Mouse (Mus musculus) right cerebral cortex, postnatal 4 days (tissue): ENCODE data around the gene Lrrc72.
"Not testable (repeated sequence)": the region's sequence is repeated elsewhere in the genome, so short reads cannot be mapped to it uniquely, and the experiment has no call there.

Experiments used
- DNase-seq: peaks from one replicate; pipeline ENCODE4 v3.0.0-alpha.2; 2022

The Lrrc72 gene

GRCm38 (mm10) chr12:36253298-36253697 lies at the start of gene Lrrc72:
TSS of gene Lrrc72 (minus strand) at chr12:36253398.
- no peak for DNase-seq

- DNase-seq = peak; percentile 25
Observed at GRCm38 (mm10) chr12:36302326-36302725, 49.1 kb upstream of the Lrrc72 start.

DNA sequence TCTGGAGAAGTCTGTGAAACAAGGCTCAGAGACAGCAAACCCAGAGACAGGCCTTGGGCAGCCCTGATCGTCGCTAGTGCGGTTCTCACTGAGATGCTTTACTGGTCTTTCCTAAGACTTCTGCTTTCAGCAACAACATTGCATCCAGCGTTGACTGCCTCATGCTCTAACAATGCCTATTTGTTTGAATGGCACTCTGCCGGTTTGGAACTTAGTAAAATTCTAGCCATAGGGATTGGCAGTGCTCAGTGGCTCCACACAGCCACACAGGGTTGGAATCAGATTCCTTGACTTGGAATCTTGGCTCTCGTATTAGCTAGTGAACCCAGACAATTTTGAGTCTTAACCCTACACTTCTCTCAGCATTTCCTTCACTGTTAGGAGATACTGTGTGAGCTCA lies 38.1 kb upstream of the Lrrc72 start:
- no peak for DNase-seq

- no peak for DNase-seq
Observed at GRCm38 (mm10) chr12:36290465-36290864, 37.3 kb upstream of the Lrrc72 start.

- no peak for DNase-seq
Observed at GRCm38 (mm10) chr12:36289634-36290033, 36.4 kb upstream of the Lrrc72 start.

DNA sequence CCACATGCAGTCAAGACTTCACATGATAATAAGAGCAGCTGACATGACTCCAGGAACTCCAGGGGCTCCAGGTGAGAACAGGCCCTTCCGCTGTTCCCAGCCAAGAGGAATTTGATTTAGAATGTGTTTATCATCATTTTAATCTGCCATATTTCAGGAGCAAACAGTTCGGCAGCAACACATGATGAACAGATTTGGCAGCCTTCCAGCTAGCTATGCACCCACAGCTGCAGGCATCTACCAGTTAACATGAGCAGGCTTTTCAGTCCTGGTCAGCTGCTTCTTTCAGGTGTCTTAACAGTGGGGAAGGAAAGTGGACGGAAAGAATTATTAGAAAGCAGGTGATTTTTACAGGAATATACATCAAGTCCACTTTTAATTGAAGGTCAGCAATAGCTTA lies 21.6 kb upstream of the Lrrc72 start:
- peak; percentile 8 for DNase-seq

GRCm38 (mm10) chr12:36267670-36268246 lies 14.6 kb upstream of the Lrrc72 start:
- no peak for DNase-seq

DNA sequence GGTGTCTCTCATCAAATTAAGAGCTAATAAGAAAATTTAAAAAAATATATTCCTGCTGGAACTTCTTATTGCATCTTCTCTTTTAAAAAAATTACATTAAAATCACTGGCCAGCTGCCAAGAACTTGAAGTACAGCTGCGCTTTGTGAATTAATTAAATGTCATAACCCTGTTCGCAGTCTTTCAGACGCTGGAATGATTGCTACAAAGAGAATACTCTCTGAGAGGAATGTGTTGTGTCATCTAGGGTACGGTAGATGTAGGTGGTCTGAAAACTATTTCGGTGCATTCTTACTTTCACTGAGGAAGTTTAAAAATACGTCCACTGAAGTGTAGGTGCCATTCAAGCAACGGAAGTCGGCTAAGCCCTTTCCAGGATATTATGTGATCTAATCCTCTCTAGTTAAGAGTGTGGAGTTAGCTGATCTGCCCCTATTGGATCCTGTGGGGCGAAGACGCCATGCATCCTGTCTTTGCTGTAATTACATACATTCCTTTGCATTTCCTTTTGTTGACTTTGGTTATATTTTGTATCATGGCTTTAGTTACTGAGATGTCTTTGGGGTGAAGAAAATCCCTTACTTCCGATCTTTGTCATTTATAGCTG lies 9.0 kb upstream of the Lrrc72 start:
- no peak for DNase-seq

DNA sequence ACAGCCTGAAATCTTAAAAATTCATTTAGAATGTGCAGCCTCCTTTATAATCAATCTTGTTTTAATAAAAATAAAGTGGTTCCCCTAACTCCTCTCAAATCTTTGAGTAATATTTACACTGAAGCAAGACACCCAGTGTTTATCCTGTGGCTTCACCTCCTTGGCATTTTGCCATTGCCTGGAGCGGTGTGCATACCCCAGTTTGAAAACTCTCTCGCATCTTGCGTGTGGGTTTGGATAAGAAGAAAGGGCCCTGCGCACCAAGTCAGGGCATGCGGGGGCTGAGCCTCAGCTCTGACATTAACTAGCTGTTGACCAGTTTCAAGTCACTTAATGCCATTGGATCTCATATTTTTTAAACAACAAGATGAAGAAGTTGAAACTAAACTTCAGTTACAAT lies 2.2 kb upstream of the Lrrc72 start:
- no peak for DNase-seq

DNA sequence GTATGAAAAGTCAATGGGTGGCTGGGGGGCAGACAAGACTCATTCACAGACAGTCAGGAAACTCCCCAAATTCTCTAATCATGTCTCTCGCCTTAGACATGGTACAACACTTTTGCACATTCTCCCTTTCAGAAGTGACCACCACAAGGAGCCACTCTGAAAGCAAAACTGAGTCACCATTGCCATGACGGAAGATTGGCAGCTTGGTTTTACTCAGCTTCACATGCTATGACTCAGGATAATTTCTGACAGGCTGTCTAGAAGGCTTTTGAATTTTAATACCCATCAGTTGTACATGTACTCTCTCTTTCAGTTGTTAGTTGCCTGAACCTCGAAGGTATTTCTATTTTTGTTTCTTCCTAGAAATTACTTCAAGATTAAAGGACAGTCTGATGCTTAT lies 12.0 kb downstream of the Lrrc72 start:
- no peak for DNase-seq

DNA sequence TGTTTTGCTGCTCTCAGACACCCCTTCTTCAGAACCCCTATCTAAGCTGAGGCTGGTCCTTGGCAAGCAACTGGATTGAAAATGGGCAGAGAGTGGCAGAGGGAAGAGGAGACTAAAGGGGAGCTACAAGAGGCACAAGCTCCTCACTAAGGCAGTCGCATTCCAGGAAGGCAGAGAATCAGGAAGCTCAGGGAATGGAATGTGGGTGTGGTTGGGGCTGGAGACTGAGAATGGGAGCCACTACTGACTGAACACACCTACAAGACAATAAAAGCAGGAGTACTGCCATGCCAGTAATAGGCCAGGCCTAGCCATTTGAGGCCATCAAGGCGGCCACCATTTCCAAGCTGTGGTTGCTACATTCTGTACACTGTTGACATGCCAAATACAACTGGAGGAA lies 21.8 kb downstream of the Lrrc72 start:
- no peak for DNase-seq

GRCm38 (mm10) chr12:36224392-36224791 lies 28.8 kb downstream of the Lrrc72 start:
- DNase-seq = no peak

DNA sequence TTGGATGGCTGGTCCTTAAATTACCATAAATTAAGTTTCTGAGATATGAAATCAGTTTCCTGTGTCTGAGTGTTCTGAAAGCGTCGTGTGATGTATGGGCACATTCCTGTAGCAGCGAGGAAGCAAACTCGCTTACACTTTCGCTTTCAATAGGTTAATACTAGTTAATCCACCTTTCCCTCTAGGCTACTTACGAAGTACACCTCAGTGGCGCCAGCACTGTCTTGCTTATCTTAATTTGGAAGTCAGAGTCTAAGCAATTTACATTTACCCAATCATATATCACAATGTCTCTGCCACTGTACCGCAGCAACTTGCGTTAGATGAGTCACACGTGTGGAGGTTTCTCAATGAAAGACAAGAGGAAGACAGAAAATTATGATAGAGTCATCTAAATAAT lies 36.3 kb downstream of the Lrrc72 start:
- DNase-seq = no peak

- DNase-seq = no peak
Observed at GRCm38 (mm10) chr12:36216230-36216629, 37.0 kb downstream of the Lrrc72 start.

- peak; percentile 52 for DNase-seq
Observed at GRCm38 (mm10) chr12:36215149-36215480, 38.1 kb downstream of the Lrrc72 start.

GRCm38 (mm10) chr12:36214389-36215148 lies 38.6 kb downstream of the Lrrc72 start:
- DNase-seq = no peak

DNA sequence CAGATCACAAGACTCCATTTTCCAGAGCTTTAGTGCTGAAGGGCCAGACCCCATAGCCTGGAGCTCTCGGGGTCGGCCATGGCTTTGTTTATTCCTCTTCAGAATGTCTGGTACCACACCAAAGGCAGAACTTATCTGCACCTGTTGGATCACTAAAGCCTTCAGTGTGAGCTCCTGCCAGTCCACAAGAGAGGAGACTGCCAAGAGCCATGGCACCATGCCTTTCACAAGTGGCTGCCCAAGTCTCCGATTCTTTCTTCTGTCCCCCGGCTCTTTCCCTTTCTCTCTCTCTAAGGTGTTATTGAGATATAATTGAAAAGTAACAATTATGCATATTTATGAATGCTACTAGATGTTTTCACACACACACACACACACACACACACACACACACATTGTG lies 43.1 kb downstream of the Lrrc72 start:
- DNase-seq = no peak

- peak; percentile 10 for DNase-seq
Observed at GRCm38 (mm10) chr12:36208456-36208855, 44.7 kb downstream of the Lrrc72 start.

DNA sequence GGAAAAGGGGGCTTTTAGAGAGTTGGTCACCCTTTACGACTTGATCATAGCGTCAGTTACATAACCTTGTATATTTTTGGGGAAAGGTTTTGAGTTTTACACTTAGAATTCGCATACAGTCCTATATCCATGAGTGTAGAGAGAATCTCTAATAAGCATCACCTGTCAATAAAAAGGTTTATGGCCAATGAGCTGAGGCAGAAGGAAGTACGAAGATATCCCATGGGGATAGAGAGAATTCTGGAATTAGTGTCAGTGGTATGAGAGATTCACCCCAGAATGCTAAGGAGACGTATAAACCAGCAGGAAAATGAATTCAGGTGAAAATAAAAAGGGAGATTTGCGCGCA lies 45.4 kb downstream of the Lrrc72 start:
- DNase-seq = no peak

- peak; percentile 17 for DNase-seq
Observed at GRCm38 (mm10) chr12:36207072-36207799, 46.0 kb downstream of the Lrrc72 start.

GRCm38 (mm10) chr12:36205579-36206119 lies 47.5 kb downstream of the Lrrc72 start:
- not testable (repeated sequence) for DNase-seq

GRCm38 (mm10) chr12:36194976-36195375 lies 58.2 kb downstream of the Lrrc72 start:
- DNase-seq = no peak

GRCm38 (mm10) chr12:36190343-36190742 lies 62.9 kb downstream of the Lrrc72 start:
- no peak for DNase-seq

GRCm38 (mm10) chr12:36189610-36190009 lies 63.6 kb downstream of the Lrrc72 start:
- DNase-seq = no peak
